Mouse (Mus musculus) testis, adult 2 months (tissue): ENCODE data around the gene Atp6v0a1.

ENCODE experiments used
- CTCF ChIP-seq: fragments of 200-500 bp; IDR thresholded peaks from 2 replicates; pipeline ENCODE4 v1.5.1; 2012; ENCODE audit warnings: low read depth, mild to moderate bottlenecking, inconsistent platforms, low read length, moderate library complexity; ENCODE audit not compliant: control insufficient read depth, insufficient read depth, insufficient replicate concordance
- POLR2A ChIP-seq: fragments of 200-500 bp; IDR thresholded peaks from 2 replicates; pipeline ENCODE4 v1.6.1; 2012; ENCODE audit warnings: low read depth, mild to moderate bottlenecking, inconsistent platforms, low read length, moderate library complexity; ENCODE audit not compliant: control insufficient read depth

DNA sequence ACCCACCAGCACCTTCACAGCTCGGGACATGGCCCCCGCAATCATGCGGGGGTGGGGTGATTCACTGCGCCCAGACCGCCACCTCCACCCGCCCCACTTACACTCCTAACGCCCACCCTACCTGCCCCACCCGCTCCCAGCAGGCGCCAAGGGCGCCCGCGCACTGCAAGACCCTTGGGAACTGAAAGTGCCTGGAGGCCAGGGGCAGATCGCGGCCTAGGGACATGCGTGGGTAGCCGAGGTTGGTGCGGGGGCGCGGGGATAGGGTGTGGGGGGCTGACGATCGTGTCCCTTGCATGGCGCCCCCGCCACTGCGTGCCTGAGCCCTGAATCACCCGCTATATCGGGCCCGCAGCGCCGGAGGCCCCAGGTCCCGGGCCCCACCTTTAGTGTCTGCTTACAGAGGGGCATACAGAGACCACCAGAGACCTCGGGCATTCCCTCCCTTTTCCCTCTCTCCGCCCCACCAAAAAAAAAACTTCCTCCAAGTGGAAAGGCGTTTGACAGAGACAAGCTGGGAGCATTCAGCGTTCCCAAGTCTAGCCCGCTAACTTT lies 40.0 kb upstream of the Atp6v0a1 start:
- TF ChIP-seq CTCF (no peak), POLR2A (no peak)
